Mouse (Mus musculus): Measurements from ENCODE around the gene Fkbp7.

DNA sequence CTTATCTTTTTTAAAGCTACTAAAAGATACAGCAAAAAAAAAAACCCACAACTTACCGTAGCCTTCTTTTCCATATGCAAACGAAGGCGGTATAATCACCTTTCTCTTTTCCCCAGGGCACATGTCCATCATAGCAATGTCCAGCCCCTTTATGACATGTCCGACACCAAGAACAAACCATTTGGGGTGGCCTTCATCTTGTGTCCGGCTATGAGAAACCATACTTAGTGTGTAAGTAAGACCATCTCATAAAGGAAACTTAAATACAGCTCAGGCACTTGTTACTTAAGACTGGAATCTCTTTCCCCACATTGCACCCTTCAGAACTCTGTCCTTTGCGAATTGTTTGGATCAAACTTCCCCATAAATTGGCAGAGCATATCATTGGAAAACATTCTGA is 1.3 kb downstream of the Fkbp7 start:
- TF ChIP-seq CTCF (IDR thresholded peaks at IDR 0.05; ENCODE audit: extremely low read depth, insufficient read length, insufficient replicate concordance, low read depth, low read length): no peak
- TF ChIP-seq POLR2A (IDR thresholded peaks at IDR 0.05; ENCODE audit: low read depth, low read length): no peak

All from small intestine, adult 2 months (tissue).